Mouse (Mus musculus) megakaryocyte, embryonic 14.5 days (primary cell): ENCODE data around the gene Car10.

Experiments used
- FLI1 ChIP-seq: IDR thresholded peaks from 2 replicates; pipeline ENCODE4 v1.6.1; 2012; ENCODE audit warnings: low read length, inconsistent platforms, mixed read lengths
- GATA1 ChIP-seq: IDR thresholded peaks from 3 replicates; pipeline ENCODE4 v1.6.1; 2012; ENCODE audit warnings: mixed read lengths, low read length, inconsistent platforms, borderline replicate concordance

DNA sequence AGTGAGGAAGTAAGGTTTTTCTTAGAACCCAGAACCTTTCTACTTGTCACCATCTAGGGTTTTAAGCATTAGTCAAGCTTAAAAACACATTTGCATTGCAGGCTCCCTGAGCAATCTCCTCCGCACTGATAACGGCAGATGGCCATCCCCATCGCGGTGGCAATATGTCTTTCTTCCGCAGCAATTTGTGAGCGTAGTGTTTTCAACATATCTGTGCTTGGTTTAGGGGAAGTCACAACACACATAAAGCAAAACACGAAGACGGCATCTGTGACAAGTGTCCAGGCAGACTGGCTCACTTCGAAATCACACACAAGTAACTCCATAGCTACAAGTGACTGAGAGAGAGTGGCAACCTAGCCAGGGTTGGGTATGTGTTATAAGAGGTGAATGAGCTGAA is 545.6 kb downstream of the Car10 start:
- no peak for TF ChIP-seq GATA1
- no peak for TF ChIP-seq FLI1
